Comparison of ENCODE assay signal across 10 mouse cellular contexts in the genomic region with DNA sequence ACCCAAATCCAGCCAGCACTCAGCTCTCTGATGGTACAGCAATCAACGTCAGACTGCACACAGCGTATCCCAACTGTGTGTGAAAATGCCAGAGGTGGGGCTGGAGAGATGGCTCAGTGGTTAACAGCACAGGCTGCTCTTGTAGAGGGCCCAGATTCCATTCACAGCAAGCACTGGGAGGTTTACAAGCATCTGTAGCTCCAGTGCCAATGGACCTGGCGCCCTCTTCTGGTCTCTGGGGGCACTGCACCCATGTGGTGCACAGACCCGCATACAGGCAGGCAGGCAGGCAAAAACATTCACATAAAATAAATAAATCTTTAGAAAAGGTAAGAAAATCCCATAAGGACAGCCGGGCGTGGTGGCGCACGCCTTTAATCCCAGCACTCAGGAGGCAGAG. TPM values are rescaled to one million over a fixed set of nuclear protein-coding genes. Genes with fewer than 3 reads are reported as not detected.
DNase-seq lines count a peak whose midpoint lies in the region; ATAC-seq and TF ChIP-seq lines count a peak whose summit lies in the region.
"Had no signal": no experiment of that assay in that cellular context is flagged by ENCODE, and none has a peak within 500 bp of the region (broad histone marks: within the 10 kb centered on the region; RNA-seq: fewer than 3 reads in every experiment).

No protein-coding gene starts in this region.

- no peak overlapping the region for H3K27ac ChIP-seq in lung, embryonic 14.5 days (ENCODE audit: low read depth)
- no peak overlapping the region for H3K27ac ChIP-seq in embryonic facial prominence, embryonic 10.5 days (replicated peaks)
- H3K27ac ChIP-seq in midbrain, postnatal 0 days (ENCODE audit: low read depth, low read length) = no peak overlapping the region

- H3K9me3 ChIP-seq in lung, embryonic 14.5 days (ENCODE audit: low read depth, low read length) = peaks cover 3% of the 10 kb centered on the region; the same call in 1 of the 2 replicates
- peaks cover 6% of the 10 kb centered on the region for H3K9me3 ChIP-seq in embryonic facial prominence, embryonic 10.5 days
- no peaks in the 10 kb centered on the region for H3K9me3 ChIP-seq in midbrain, postnatal 0 days (ENCODE audit: low read length)

- peaks cover 8% of the 10 kb centered on the region; the same call in 1 of the 2 replicates for H3K27me3 ChIP-seq in lung, embryonic 14.5 days (ENCODE audit: insufficient read depth, low read length)
- peaks cover 32% of the 10 kb centered on the region for H3K27me3 ChIP-seq in embryonic facial prominence, embryonic 10.5 days (replicated peaks; ENCODE audit: low read depth, poor library complexity, severe bottlenecking)
- H3K27me3 ChIP-seq in midbrain, postnatal 0 days (ENCODE audit: insufficient read depth, low read length) = no peaks in the 10 kb centered on the region

- no peaks in the 10 kb centered on the region for H3K4me1 ChIP-seq in lung, embryonic 14.5 days (ENCODE audit: insufficient read depth)
- H3K4me1 ChIP-seq in lung, adult 2 months (ENCODE audit: control insufficient read depth, insufficient read depth, low read length) = no peaks in the 10 kb centered on the region
- peaks cover 22% of the 10 kb centered on the region for H3K4me1 ChIP-seq in embryonic facial prominence, embryonic 10.5 days
- peaks cover 3% of the 10 kb centered on the region; the same call in 1 of the 2 replicates for H3K4me1 ChIP-seq in midbrain, postnatal 0 days (ENCODE audit: insufficient read depth, low read length)

- TF ChIP-seq CTCF in lung, embryonic 14.5 days (IDR thresholded peaks at IDR 0.05; ENCODE audit: low read depth) = peak; percentile 69
- TF ChIP-seq CTCF in lung, adult 2 months (IDR thresholded peaks at IDR 0.05; ENCODE audit: insufficient read depth, low read length) = no peak
- peak; percentile 72 for TF ChIP-seq CTCF in midbrain, postnatal 0 days (IDR thresholded peaks at IDR 0.05)

- TF ChIP-seq POLR2A in lung, adult 2 months (IDR thresholded peaks at IDR 0.05; ENCODE audit: borderline replicate concordance, extremely low read depth, low read depth, low read length) = no peak

- ATAC-seq in lung, embryonic 14.5 days (ENCODE audit: insufficient read depth) = peak; percentile 30; the same call in 1 of the 2 replicates
- ATAC-seq in midbrain, postnatal 0 days (ENCODE audit: low FRiP score) = no peak

- H3K4me3 ChIP-seq in lung, embryonic 14.5 days (ENCODE audit: low read depth, low read length) = no peak overlapping the region
- H3K4me3 ChIP-seq in lung, adult 2 months (replicated peaks; ENCODE audit: extremely low read depth, low read depth, low read length) = no peak overlapping the region
- H3K4me3 ChIP-seq in embryonic facial prominence, embryonic 10.5 days = no peak overlapping the region
- 0 out of 2 replicates have a peak overlapping the region, but pooled peaks have one; percentile 33 for H3K4me3 ChIP-seq in midbrain, postnatal 0 days (ENCODE audit: low read depth, low read length)

- no peak overlapping the region for H3K4me2 ChIP-seq in lung, embryonic 14.5 days
- H3K4me2 ChIP-seq in midbrain, postnatal 0 days (ENCODE audit: low read depth, low read length, poor library complexity, severe bottlenecking) = peak overlapping the region; percentile 57; the same call in 1 of the 2 replicates

- no peaks in the 10 kb centered on the region for H3K36me3 ChIP-seq in lung, embryonic 14.5 days (ENCODE audit: insufficient read depth)
- H3K36me3 ChIP-seq in embryonic facial prominence, embryonic 10.5 days (replicated peaks) = no peaks in the 10 kb centered on the region
- no peaks in the 10 kb centered on the region for H3K36me3 ChIP-seq in midbrain, postnatal 0 days (ENCODE audit: insufficient read depth, low read length)

- 55% methylated on average over 8 of the region's 8 CpGs for WGBS in lung, embryonic 14.5 days
- 51% methylated on average over 8 of the region's 8 CpGs for WGBS in lung, adult 2 months
- WGBS in embryonic facial prominence, embryonic 10.5 days = 42% methylated on average over 8 of the region's 8 CpGs
- WGBS in midbrain, postnatal 0 days = 52% methylated on average over 8 of the region's 8 CpGs

- H3K9ac ChIP-seq in lung, embryonic 14.5 days = no peak overlapping the region
- H3K9ac ChIP-seq in midbrain, postnatal 0 days (replicated peaks; ENCODE audit: low read length, poor library complexity, severe bottlenecking) = no peak overlapping the region

- peak; percentile 70 for DNase-seq in adrenal gland, postnatal 14 days
- DNase-seq in adrenal gland, adult 18-20 months (ENCODE audit: low spot score in 2 of 2) = no peak
- peak; percentile 47 for DNase-seq in lung, embryonic 14.5 days
- no peak for DNase-seq in lung, adult 2 months
- DNase-seq in embryonic facial prominence, embryonic 10.5 days (ENCODE audit: low spot score) = peak; percentile 63
- peak; percentile 29 for DNase-seq in midbrain, postnatal 0 days (ENCODE audit: low spot score)
- DNase-seq in urinary bladder, postnatal 25 days (ENCODE audit: low spot score) = no peak
- DNase-seq in left cerebral cortex, adult 9 months (ENCODE audit: low spot score in 2 of 2) = no peak

RNA-seq across cellular contexts. Expression of gene Gm36210, which starts 5.1 kb away (rescaled TPM):
- total RNA-seq in adrenal gland, postnatal 14 days (2021) = 0.26 TPM in 1 of 2 replicates, not detected in the other
- total RNA-seq in adrenal gland, adult 18-20 months (2021) = not detected
- not detected in 2 replicates for polyA plus RNA-seq in lung, embryonic 14.5 days (2014; fragmentation: Nextera tagmentation; extraction: Ambion mirVana)
- 0.15 and 0.20 TPM in 2 replicates for polyA plus RNA-seq in lung, adult 2 months (2012; rRNA removed)
- 0.22 TPM in 1 of 2 replicates, not detected in the other for polyA plus RNA-seq in embryonic facial prominence, embryonic 10.5 days (2016; fragmentation: Nextera tagmentation; extraction: Ambion mirVana)
- 0.57 TPM in 1 of 2 replicates, not detected in the other for total RNA-seq in midbrain, postnatal 0 days (2014; rRNA removed)
- 0.32 and 0.43 TPM in 2 replicates for polyA plus RNA-seq in midbrain, postnatal 0 days (2015; fragmentation: Nextera tagmentation; extraction: Ambion mirVana)
- polyA plus RNA-seq: C2C12; gonadal fat pad, adult 2 months had no signal

RNA-seq across cellular contexts. Expression of gene Zfp628, which starts 13.8 kb away (rescaled TPM):
- total RNA-seq in adrenal gland, postnatal 14 days (2021) = 13.7 and 16.2 TPM in 2 replicates
- total RNA-seq in adrenal gland, adult 18-20 months (2021) = 10 to 100 TPM; 13.9 to 17.2 TPM
- polyA plus RNA-seq in lung, embryonic 14.5 days (2014; fragmentation: Nextera tagmentation; extraction: Ambion mirVana) = 4.2 and 4.3 TPM in 2 replicates
- polyA plus RNA-seq in lung, adult 2 months (2012; rRNA removed) = 20.6 and 24.7 TPM in 2 replicates
- 4.5 and 4.6 TPM in 2 replicates for polyA plus RNA-seq in embryonic facial prominence, embryonic 10.5 days (2016; fragmentation: Nextera tagmentation; extraction: Ambion mirVana)
- total RNA-seq in midbrain, postnatal 0 days (2014; rRNA removed) = 10.6 and 12.3 TPM in 2 replicates
- polyA plus RNA-seq in midbrain, postnatal 0 days (2015; fragmentation: Nextera tagmentation; extraction: Ambion mirVana) = 5.1 and 5.6 TPM in 2 replicates

RNA-seq across cellular contexts. Expression of gene Nat14, which starts 20.7 kb away (rescaled TPM):
- 6.6 and 8.1 TPM in 2 replicates for total RNA-seq in adrenal gland, postnatal 14 days (2021)
- total RNA-seq in adrenal gland, adult 18-20 months (2021) = 10 to 100 TPM in 1 of 2 experiments, 1 to 10 TPM in 1; 9.8 to 11.6 TPM
- 1.4 and 2.3 TPM in 2 replicates for polyA plus RNA-seq in lung, embryonic 14.5 days (2014; fragmentation: Nextera tagmentation; extraction: Ambion mirVana)
- polyA plus RNA-seq in lung, adult 2 months (2012; rRNA removed) = 7.1 and 7.6 TPM in 2 replicates
- polyA plus RNA-seq in embryonic facial prominence, embryonic 10.5 days (2016; fragmentation: Nextera tagmentation; extraction: Ambion mirVana) = 4.9 and 5.3 TPM in 2 replicates
- total RNA-seq in midbrain, postnatal 0 days (2014; rRNA removed) = 44.8 and 49.7 TPM in 2 replicates
- 33.2 and 35.9 TPM in 2 replicates for polyA plus RNA-seq in midbrain, postnatal 0 days (2015; fragmentation: Nextera tagmentation; extraction: Ambion mirVana)

RNA-seq across cellular contexts. Expression of gene Isoc2a, which starts 24.2 kb away (rescaled TPM):
- total RNA-seq in adrenal gland, postnatal 14 days (2021) = 55.7 and 67.9 TPM in 2 replicates
- total RNA-seq in adrenal gland, adult 18-20 months (2021) = 10 to 100 TPM; 32.7 to 38.0 TPM
- polyA plus RNA-seq in lung, embryonic 14.5 days (2014; fragmentation: Nextera tagmentation; extraction: Ambion mirVana) = 0.88 and 0.91 TPM in 2 replicates
- polyA plus RNA-seq in lung, adult 2 months (2012; rRNA removed) = 13.4 and 15.0 TPM in 2 replicates
- 0.68 and 0.86 TPM in 2 replicates for polyA plus RNA-seq in embryonic facial prominence, embryonic 10.5 days (2016; fragmentation: Nextera tagmentation; extraction: Ambion mirVana)
- 5.8 and 7.7 TPM in 2 replicates for total RNA-seq in midbrain, postnatal 0 days (2014; rRNA removed)
- 0.38 and 0.52 TPM in 2 replicates for polyA plus RNA-seq in midbrain, postnatal 0 days (2015; fragmentation: Nextera tagmentation; extraction: Ambion mirVana)

RNA-seq across cellular contexts. Expression of gene Ssc5d, which starts 24.4 kb away (rescaled TPM):
- 3.9 and 5.0 TPM in 2 replicates for total RNA-seq in adrenal gland, postnatal 14 days (2021)
- total RNA-seq in adrenal gland, adult 18-20 months (2021) = 1 to 10 TPM; 2.2 to 2.5 TPM
- polyA plus RNA-seq in lung, embryonic 14.5 days (2014; fragmentation: Nextera tagmentation; extraction: Ambion mirVana) = 2.1 and 2.2 TPM in 2 replicates
- 7.5 and 8.0 TPM in 2 replicates for polyA plus RNA-seq in lung, adult 2 months (2012; rRNA removed)
- polyA plus RNA-seq in embryonic facial prominence, embryonic 10.5 days (2016; fragmentation: Nextera tagmentation; extraction: Ambion mirVana) = 1.4 and 1.7 TPM in 2 replicates
- total RNA-seq in midbrain, postnatal 0 days (2014; rRNA removed) = 1.9 and 3.4 TPM in 2 replicates
- 1.2 and 1.6 TPM in 2 replicates for polyA plus RNA-seq in midbrain, postnatal 0 days (2015; fragmentation: Nextera tagmentation; extraction: Ambion mirVana)

Comparison
In these comparisons a context has a peak if more than half of its experiments do, and no peak if none do; other contexts are left out.
1. DNase-seq: peak in adrenal gland, postnatal 14 days (single experiment), lung, embryonic 14.5 days (single experiment), embryonic facial prominence, embryonic 10.5 days (single experiment) and midbrain, postnatal 0 days (single experiment); none in adrenal gland, adult 18-20 months (0 of 2), lung, adult 2 months (single experiment), urinary bladder, postnatal 25 days (single experiment) and left cerebral cortex, adult 9 months (0 of 2).